In the genomic region with DNA sequence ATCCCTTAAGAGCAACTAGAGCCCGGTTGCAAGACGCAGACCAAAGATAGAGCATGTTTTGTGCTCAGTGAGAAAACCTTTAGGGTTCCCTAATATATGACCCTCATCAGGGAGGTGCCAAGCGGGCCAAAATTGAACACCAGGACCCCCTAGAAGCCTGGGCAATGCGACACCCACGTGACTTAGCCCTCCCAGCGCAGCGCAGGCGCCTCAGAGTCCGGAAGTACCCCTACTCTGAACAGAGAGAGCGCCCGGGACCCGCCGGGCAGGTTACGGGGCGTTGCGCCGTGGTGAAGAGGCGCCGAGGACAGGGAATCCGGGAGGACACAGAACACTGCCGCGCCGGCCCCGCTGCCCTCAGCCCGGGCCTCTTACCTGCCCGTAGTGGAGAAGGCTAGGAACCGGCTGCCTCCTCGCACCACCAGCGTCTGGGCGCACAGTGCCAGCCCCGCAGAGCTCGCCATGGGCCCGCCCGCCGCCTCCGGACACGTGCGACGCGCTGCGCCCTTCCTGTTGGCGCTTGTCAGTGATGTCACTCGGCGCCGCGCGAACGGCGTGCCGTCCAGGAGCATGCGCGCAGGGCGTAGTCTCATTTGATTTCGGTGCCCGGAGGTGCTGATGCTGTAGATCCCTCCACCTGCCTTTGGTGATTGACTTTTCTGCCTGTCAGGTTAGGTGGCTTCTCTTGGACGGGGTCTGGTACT, we compare ENCODE assay signal across 8 mouse cellular contexts. TPM values are rescaled to one million over a fixed set of nuclear protein-coding genes. Genes with fewer than 3 reads are reported as not detected.
DNase-seq lines count a peak whose midpoint lies in the region; ATAC-seq lines count a peak whose summit lies in the region.

No protein-coding gene starts in this region.

- H3K36me3 ChIP-seq in hindbrain, embryonic 16.5 days (ENCODE audit: control insufficient read depth, insufficient read depth, low read length): peaks cover 15% of the 10 kb centered on the region; the same call in 1 of the 2 replicates
- peaks cover 18% of the 10 kb centered on the region for H3K36me3 ChIP-seq in macrophage (ENCODE audit: inconsistent target)

- DNase-seq in R1 (ENCODE audit: low read depth, low spot score): peak; percentile 94
- peak; percentile 92 to 95 for DNase-seq in cerebellum, postnatal 25 days
- peak; percentile 86 to 91 for DNase-seq in frontal cortex, postnatal 36 days (ENCODE audit: low spot score in 2 of 2)
- DNase-seq in left cerebral cortex, adult 18-20 months (ENCODE audit: low spot score in 2 of 2): peak; percentile 82 to 92
- peak; percentile 91 for DNase-seq in right cerebral cortex, adult 18-20 months
- peak; percentile 54 for DNase-seq in urinary bladder, postnatal 10 days (ENCODE audit: low spot score)

- under 1% methylated on average over 45 of the region's 56 CpGs for WGBS in hindbrain, embryonic 16.5 days
- under 1% methylated on average over 54 of the region's 56 CpGs for WGBS in macrophage (ENCODE audit: missing documents)

- H3K4me1 ChIP-seq in hindbrain, embryonic 16.5 days (ENCODE audit: control insufficient read depth, insufficient read depth, low read depth, low read length): peaks cover 9% of the 10 kb centered on the region

- peak overlapping the region; percentile 59 for H3K4me2 ChIP-seq in hindbrain, embryonic 16.5 days (ENCODE audit: low read length)

- H3K4me3 ChIP-seq in hindbrain, embryonic 16.5 days (ENCODE audit: low read length): peak overlapping the region; percentile 68
- H3K4me3 ChIP-seq in macrophage (ENCODE audit: inconsistent target): peak overlapping the region; percentile 81

- H3K27ac ChIP-seq in hindbrain, embryonic 16.5 days (ENCODE audit: low read depth, low read length): peak overlapping the region; percentile 82
- H3K27ac ChIP-seq in macrophage: peak overlapping the region; percentile 33

- H3K79me2 ChIP-seq in macrophage (ENCODE audit: inconsistent target): peaks cover 33% of the 10 kb centered on the region; the same call in 1 of the 2 replicates

- H3K9ac ChIP-seq in hindbrain, embryonic 16.5 days (ENCODE audit: low read depth, low read length): peak overlapping the region; percentile 76

- no peaks in the 10 kb centered on the region for H3K9me3 ChIP-seq in hindbrain, embryonic 16.5 days (ENCODE audit: control insufficient read depth, low read length)

- no peaks in the 10 kb centered on the region for H3K27me3 ChIP-seq in hindbrain, embryonic 16.5 days (replicated peaks; ENCODE audit: control insufficient read depth, insufficient read depth, low read length)

- ATAC-seq in hindbrain, embryonic 16.5 days: peak; percentile 98

RNA-seq across cellular contexts. Expression of gene Wdr4, which starts 7.8 kb away (rescaled TPM):
- polyA plus RNA-seq in hindbrain, embryonic 16.5 days (2015; fragmentation: Nextera tagmentation; extraction: Ambion mirVana): 38.1 and 41.2 TPM in 2 replicates
- 10 to 100 TPM; 22.7 to 24.3 TPM for total RNA-seq in left cerebral cortex, adult 18-20 months (2021)
- total RNA-seq in macrophage (2018; cell fraction: chromatin; rRNA removed): 10 to 100 TPM; 28.2 to 88.6 (median 42.7) TPM
- total RNA-seq in macrophage (2018; cell fraction: cytosol; rRNA removed): 1 to 10 TPM; 2.3 to 7.4 (median 3.9) TPM
- 10 to 100 TPM in 24 of 26 experiments, 1 to 10 TPM in 2; 8.6 to 54.4 (median 20.6) TPM for total RNA-seq in macrophage (2018; cell fraction: nucleus; rRNA removed)
- polyA plus RNA-seq in macrophage (2018): 4.1 to 9.5 TPM (median 9.2 TPM) in 3 replicates

RNA-seq across cellular contexts. Expression of gene Ndufv3, which starts 8.0 kb away (rescaled TPM):
- 431 and 478 TPM in 2 replicates for polyA plus RNA-seq in hindbrain, embryonic 16.5 days (2015; fragmentation: Nextera tagmentation; extraction: Ambion mirVana)
- 100 to 1,000 TPM; 232 to 236 TPM for total RNA-seq in left cerebral cortex, adult 18-20 months (2021)
- 10 to 100 TPM in 16 of 26 experiments, 1 to 10 TPM in 10; 1.2 to 61.4 (median 13.9) TPM for total RNA-seq in macrophage (2018; cell fraction: chromatin; rRNA removed)
- total RNA-seq in macrophage (2018; cell fraction: cytosol; rRNA removed): 100 to 1,000 TPM; 107 to 223 (median 149) TPM
- total RNA-seq in macrophage (2018; cell fraction: nucleus; rRNA removed): 10 to 100 TPM in 25 of 26 experiments, 1 to 10 TPM in 1; 9.7 to 46.9 (median 21.3) TPM
- polyA plus RNA-seq in macrophage (2018): 192 to 199 TPM (median 195 TPM) in 3 replicates

RNA-seq across cellular contexts. Expression of gene Pknox1, which starts 52.6 kb away (rescaled TPM):
- polyA plus RNA-seq in hindbrain, embryonic 16.5 days (2015; fragmentation: Nextera tagmentation; extraction: Ambion mirVana): 33.0 and 35.1 TPM in 2 replicates
- 10 to 100 TPM; 15.5 to 16.7 TPM for total RNA-seq in left cerebral cortex, adult 18-20 months (2021)
- 10 to 100 TPM; 24.3 to 54.8 (median 37.6) TPM for total RNA-seq in macrophage (2018; cell fraction: chromatin; rRNA removed)
- 10 to 100 TPM; 10.8 to 14.6 (median 13.4) TPM for total RNA-seq in macrophage (2018; cell fraction: cytosol; rRNA removed)
- total RNA-seq in macrophage (2018; cell fraction: nucleus; rRNA removed): 10 to 100 TPM; 13.8 to 39.7 (median 25.4) TPM
- polyA plus RNA-seq in macrophage (2018): 6.6 to 12.3 TPM (median 11.2 TPM) in 3 replicates

Comparison
In these comparisons a context has a peak if more than half of its experiments do, and no peak if none do; other contexts are left out.
1. Peak in every context shown above with its lines: DNase-seq, ATAC-seq, H3K4me3 ChIP-seq and H3K27ac ChIP-seq.